Comparison of ENCODE assay signal across 8 mouse cellular contexts in genomic region chr6:28980219-28980618, GRCm38 (mm10).
DNase-seq lines count a peak whose midpoint lies in the region; ATAC-seq and TF ChIP-seq lines count a peak whose summit lies in the region.

No protein-coding gene starts in this region.

- ATAC-seq in embryonic facial prominence, embryonic 11.5 days (replicated peaks; ENCODE audit: insufficient number of reproducible peaks, low FRiP score, low TSS enrichment, low read depth): no peak; the same call in 1 of the 2 replicates
- ATAC-seq in kidney, embryonic 16.5 days (ENCODE audit: low FRiP score, low TSS enrichment): 0 out of 2 replicates have a peak, but pooled peaks have one; percentile 12

- TF ChIP-seq CTCF in olfactory bulb, adult 2 months (IDR thresholded peaks at IDR 0.05; ENCODE audit: insufficient read depth, low read depth, low read length): no peak

- H3K4me2 ChIP-seq in embryonic facial prominence, embryonic 11.5 days (ENCODE audit: low read depth, low read length): peak overlapping the region; percentile 85
- peak overlapping the region; percentile 92 for H3K4me2 ChIP-seq in kidney, embryonic 16.5 days (replicated peaks; ENCODE audit: low read depth, low read length)

- H3K9ac ChIP-seq in embryonic facial prominence, embryonic 11.5 days (replicated peaks; ENCODE audit: low read length): no peak overlapping the region
- H3K9ac ChIP-seq in kidney, embryonic 16.5 days (replicated peaks; ENCODE audit: low read length): peak overlapping the region; percentile 53

- TF ChIP-seq POLR2A in olfactory bulb, adult 2 months (IDR thresholded peaks at IDR 0.05; ENCODE audit: insufficient read depth, low read depth, low read length): no peak

- H3K27me3 ChIP-seq in embryonic facial prominence, embryonic 11.5 days (ENCODE audit: control insufficient read depth, insufficient read depth, low read length): peaks cover 26% of the 10 kb centered on the region
- H3K27me3 ChIP-seq in kidney, embryonic 16.5 days (ENCODE audit: insufficient read depth, low read length): peaks cover 30% of the 10 kb centered on the region

- peaks cover 3% of the 10 kb centered on the region for H3K4me1 ChIP-seq in embryonic facial prominence, embryonic 11.5 days (ENCODE audit: control insufficient read depth, insufficient read depth, low read length)
- peaks cover 17% of the 10 kb centered on the region for H3K4me1 ChIP-seq in kidney, embryonic 16.5 days (ENCODE audit: insufficient read depth, low read length)
- H3K4me1 ChIP-seq in olfactory bulb, adult 2 months (ENCODE audit: control insufficient read depth, insufficient read depth, low read length): peaks cover 32% of the 10 kb centered on the region

- H3K9me3 ChIP-seq in embryonic facial prominence, embryonic 11.5 days (replicated peaks; ENCODE audit: control insufficient read depth, low read length): no peaks in the 10 kb centered on the region
- H3K9me3 ChIP-seq in kidney, embryonic 16.5 days (ENCODE audit: low read length): no peaks in the 10 kb centered on the region

- WGBS in embryonic facial prominence, embryonic 11.5 days: 7% methylated on average over 14 of the region's 14 CpGs
- WGBS in kidney, embryonic 16.5 days: 2% methylated on average over 14 of the region's 14 CpGs
- WGBS in olfactory bulb, adult 2 months: 4% methylated on average over 14 of the region's 14 CpGs

- no peak overlapping the region for H3K27ac ChIP-seq in embryonic facial prominence, embryonic 11.5 days (replicated peaks; ENCODE audit: low read depth, low read length)
- H3K27ac ChIP-seq in kidney, embryonic 16.5 days (ENCODE audit: low read length): no peak overlapping the region
- peak overlapping the region; percentile 98 for H3K27ac ChIP-seq in olfactory bulb, adult 2 months (ENCODE audit: insufficient read depth, low read depth, low read length)

- no peak overlapping the region; the same call in 1 of the 2 replicates for H3K4me3 ChIP-seq in embryonic facial prominence, embryonic 11.5 days (ENCODE audit: low read depth, low read length)
- peak overlapping the region; percentile 56 for H3K4me3 ChIP-seq in kidney, embryonic 16.5 days (ENCODE audit: low read length)
- peak overlapping the region; percentile 85 for H3K4me3 ChIP-seq in olfactory bulb, adult 2 months (ENCODE audit: insufficient read depth, low read depth, low read length)

- DNase-seq in right cerebral cortex, postnatal 4 days: peak; percentile 29
- no peak for DNase-seq in right cerebral cortex, postnatal 36 days (ENCODE audit: low spot score in 2 of 2)
- peak; percentile 32 for DNase-seq in embryonic facial prominence, embryonic 11.5 days (ENCODE audit: low spot score)
- no peak for DNase-seq in urinary bladder, postnatal 4 days (ENCODE audit: low spot score in 2 of 2)
- DNase-seq in urinary bladder, postnatal 14 days (ENCODE audit: low spot score): no peak
- no peak for DNase-seq in lung, postnatal 14 days

- H3K36me3 ChIP-seq in embryonic facial prominence, embryonic 11.5 days (replicated peaks; ENCODE audit: control insufficient read depth, insufficient read depth, low read depth, low read length): no peaks in the 10 kb centered on the region
- no peaks in the 10 kb centered on the region for H3K36me3 ChIP-seq in kidney, embryonic 16.5 days (ENCODE audit: insufficient read depth, low read length)

Comparison
In these comparisons a context has a peak if more than half of its experiments do, and no peak if none do; other contexts are left out.
1. DNase-seq: peak in right cerebral cortex, postnatal 4 days (single experiment) and embryonic facial prominence, embryonic 11.5 days (single experiment); none in right cerebral cortex, postnatal 36 days (0 of 2), urinary bladder, postnatal 4 days (0 of 2), urinary bladder, postnatal 14 days (single experiment) and lung, postnatal 14 days (single experiment).